Mouse (Mus musculus) testis, adult 2 months (tissue): ENCODE measurements around the gene Scyl1.

Source experiments
- CTCF ChIP-seq: fragments of 200-500 bp; IDR thresholded peaks from 2 replicates; pipeline ENCODE4 v1.5.1; 2012; ENCODE audit warnings: low read depth, mild to moderate bottlenecking, inconsistent platforms, low read length, moderate library complexity; ENCODE audit not compliant: control insufficient read depth, insufficient read depth, insufficient replicate concordance
- POLR2A ChIP-seq: fragments of 200-500 bp; IDR thresholded peaks from 2 replicates; pipeline ENCODE4 v1.6.1; 2012; ENCODE audit warnings: low read depth, mild to moderate bottlenecking, inconsistent platforms, low read length, moderate library complexity; ENCODE audit not compliant: control insufficient read depth

- TF ChIP-seq CTCF: no peak
- no peak for TF ChIP-seq POLR2A
Measured at GRCm38 (mm10) chr19:5777387-5778032, 6.3 kb upstream of the Scyl1 start.
